Mouse (Mus musculus): ENCODE measurements around the gene Alg1.
"Not testable (repeated sequence)": the region's sequence is repeated elsewhere in the genome, so short reads cannot be mapped to it uniquely, and the experiment has no call there.

The Alg1 gene

GRCm38 (mm10) chr16:5233418-5234313 is at the start of gene Alg1:
Alg1 (plus strand) TSS chr16:5233621.
- DNase-seq: peak; percentile 95 to 96

- no peak for DNase-seq
Measured at GRCm38 (mm10) chr16:5184101-5184500, 49.3 kb upstream of the Alg1 start.

GRCm38 (mm10) chr16:5184956-5185355 is 48.5 kb upstream of the Alg1 start:
- DNase-seq: no peak

GRCm38 (mm10) chr16:5185691-5186090 is 47.7 kb upstream of the Alg1 start:
- DNase-seq: no peak

DNA sequence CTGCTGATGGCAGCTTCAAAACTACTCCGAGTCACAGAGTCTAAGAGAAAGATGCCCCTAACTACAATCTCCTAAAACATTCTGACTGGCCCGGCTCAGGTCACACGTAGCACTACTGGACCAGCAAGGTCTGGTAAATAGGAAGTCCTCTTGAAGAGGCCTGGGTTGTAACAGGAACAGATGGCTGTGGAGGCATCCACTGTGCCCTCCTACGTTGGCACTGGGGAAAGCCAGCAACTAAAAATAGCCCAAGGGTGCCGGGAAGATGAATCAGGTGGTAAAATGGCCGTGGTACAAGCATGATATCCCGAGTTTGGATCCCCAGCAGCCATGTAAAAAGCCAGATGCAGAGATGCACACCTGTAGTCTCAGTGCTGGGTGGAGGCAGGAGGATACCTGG is 47.2 kb upstream of the Alg1 start:
- DNase-seq: no peak

DNA sequence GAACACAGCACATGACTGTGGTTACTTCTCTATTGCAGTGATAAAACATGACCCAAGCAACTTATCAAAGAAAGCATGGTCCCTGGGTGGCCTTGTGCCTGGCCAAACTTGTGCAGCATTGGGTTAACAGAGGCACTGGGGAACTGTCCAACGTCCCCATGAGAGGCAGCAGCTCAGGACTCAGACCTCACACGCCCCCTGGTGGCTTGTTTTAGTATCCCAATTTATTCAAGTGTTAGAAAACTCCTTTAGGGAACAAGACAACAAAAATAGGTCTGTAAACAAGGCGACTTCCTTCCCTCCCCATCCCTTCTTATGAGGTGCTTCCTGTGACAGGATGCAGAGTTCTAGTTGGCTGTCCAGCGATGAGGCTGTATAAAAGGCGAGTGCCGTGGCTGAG is 38.3 kb upstream of the Alg1 start:
- peak; percentile 22 to 70 for DNase-seq

- DNase-seq: peak; percentile 38 to 74
Measured at GRCm38 (mm10) chr16:5202681-5203080, 30.7 kb upstream of the Alg1 start.

GRCm38 (mm10) chr16:5203200-5203599 is 30.2 kb upstream of the Alg1 start:
- peak; percentile 35 to 36 for DNase-seq

DNA sequence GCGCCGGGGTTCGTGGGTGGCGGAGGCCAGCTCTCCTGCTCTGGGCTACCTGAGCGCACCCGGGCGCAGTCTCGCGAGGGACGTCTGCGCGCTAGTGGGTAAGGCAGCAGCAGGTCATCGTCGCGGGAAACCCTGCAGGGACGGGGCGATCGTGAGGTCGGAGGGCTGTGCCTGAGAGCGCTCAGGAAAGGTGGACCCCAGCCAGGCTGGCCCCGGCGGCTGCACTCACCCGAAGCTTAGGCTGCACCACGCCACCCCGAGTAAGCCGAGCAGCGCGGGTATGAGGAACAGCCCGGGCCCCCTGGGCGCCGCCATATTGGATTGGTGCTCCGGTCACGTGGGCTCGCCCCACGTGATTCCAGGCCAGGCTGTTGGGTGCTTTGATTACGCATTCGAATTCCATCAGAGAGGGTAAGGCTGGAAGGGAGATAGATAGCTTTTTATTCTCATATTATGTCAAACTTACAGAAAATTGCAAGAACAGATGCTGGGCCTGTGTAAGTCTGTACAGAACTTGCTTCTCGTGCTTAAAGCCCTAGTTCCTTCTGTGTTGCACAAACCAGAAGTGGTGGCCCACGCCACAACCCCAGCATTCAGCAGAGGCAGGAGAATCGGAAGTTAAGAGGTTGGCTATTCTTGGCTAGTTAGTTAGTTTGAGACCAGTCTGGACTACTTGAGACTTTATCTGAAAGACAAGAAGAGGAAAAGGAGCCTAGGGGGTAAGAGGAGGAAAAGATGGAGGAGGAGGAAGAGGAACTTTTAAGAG is 29.6 kb upstream of the Alg1 start, which contains the start of gene Nagpa:
Gene Nagpa, minus strand, starts transcription at position 345 of the 766 bp plus-strand sequence.
- DNase-seq: peak; percentile 86 to 88

DNA sequence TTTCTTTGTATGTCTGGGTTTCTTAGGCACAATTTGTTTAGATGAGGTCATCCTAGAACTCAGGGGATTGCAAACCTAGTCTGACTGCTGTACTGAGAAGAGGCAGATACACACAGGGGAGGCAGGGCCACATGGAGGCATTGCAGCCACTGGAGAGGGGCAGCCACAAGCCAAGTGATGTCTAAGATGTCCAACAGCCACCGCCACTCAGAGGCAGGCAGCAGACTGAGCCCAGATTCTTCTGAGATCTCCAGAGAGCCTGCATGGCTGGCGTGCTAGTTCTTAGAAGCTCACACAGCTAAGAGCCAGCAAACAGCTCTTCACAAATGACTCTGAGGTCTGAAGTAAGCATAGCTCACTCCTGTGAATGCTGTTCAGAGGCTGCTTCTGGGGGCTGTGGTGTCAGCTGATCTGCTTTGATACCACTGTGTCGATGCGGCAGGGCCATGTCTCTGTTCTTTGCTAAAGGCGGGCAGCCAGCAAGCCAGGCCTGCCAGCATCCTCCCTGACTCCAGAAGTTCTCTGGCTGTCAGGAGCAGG is 27.9 kb upstream of the Alg1 start:
- DNase-seq: no peak

GRCm38 (mm10) chr16:5206051-5206450 is 27.4 kb upstream of the Alg1 start:
- no peak for DNase-seq

DNA sequence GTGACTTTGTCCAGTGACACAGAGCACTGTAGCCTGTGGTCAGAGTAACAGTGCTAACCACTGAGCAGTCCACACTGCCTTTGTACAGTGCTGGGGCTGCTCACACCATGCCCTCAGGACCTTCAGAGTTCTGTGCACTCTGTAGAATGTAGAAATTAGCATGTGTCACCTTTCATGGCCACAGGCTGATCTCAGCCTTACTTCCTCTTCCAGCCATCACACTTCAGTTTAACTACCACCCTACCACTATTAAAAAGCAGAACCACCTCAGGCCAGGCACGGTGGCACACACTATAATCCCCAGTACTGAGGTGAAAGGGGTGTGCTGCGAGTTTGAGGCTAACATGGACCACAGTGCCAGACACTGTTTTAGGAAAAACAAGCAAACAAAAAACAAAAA is 23.1 kb upstream of the Alg1 start:
- no peak for DNase-seq

DNA sequence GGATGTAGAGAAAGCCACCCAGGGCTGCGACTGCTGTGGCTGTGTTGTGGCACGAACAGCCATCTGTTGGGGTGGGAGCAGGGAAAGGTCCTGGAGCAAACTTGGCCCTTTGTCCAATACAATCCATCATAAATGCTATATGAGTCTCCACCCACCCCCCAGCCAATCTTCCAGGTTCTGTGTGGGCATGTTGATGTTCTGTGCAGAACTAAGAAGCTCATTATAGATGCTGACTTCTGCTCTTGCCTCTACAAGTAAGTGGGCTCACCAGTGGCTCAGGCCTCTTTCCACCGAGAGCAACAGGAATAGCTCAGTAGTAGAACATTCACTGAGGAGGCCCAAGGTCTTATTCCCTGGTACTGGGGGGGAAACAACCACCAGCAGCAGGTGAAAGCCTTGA is 21.3 kb upstream of the Alg1 start:
- no peak for DNase-seq

- DNase-seq: no peak
Measured at GRCm38 (mm10) chr16:5214126-5214525, 19.3 kb upstream of the Alg1 start.

DNA sequence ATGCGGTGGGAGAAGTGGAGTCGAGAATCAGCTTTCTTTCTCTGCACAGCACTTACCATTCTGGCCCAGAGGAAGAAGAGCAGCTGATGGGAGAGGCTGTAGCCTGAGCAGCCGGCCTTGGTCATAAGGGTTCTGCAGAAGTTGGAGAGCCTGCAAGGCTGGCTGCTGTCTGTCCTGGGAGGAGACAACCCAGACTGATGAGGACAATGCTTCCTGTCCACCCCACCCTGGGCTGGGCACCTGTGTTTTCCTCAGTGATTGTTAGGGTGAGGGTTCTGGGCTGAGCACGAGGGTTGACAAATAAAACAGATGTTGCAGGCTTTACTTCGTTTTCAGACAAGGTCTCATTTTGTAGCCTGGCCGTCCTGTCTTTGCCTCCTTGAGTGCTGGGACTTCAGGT is 16.7 kb upstream of the Alg1 start:
- DNase-seq: no peak

- DNase-seq: no peak
Measured at GRCm38 (mm10) chr16:5217341-5218133, 15.9 kb upstream of the Alg1 start.

DNA sequence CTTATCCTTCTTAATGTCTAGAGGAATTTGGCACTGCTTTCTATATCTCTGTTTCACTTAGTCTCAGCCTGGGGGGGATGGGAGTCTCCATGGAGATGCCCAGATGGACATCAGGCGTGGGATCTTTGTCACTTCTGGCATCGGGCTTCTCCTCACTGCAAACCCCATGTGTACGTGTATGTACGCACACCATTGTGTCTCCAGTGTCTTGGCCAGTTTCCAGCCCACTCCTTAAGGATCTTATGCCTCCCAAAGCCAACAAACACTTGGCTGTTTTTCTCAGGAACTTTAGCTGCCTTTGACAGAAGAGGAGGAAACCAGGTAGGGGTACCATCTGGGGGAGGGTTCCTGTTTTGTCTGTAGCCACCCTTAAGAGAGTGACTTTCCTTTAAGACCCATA is 12.0 kb upstream of the Alg1 start:
- DNase-seq: peak in 1 of 2 experiments; percentile 42

DNA sequence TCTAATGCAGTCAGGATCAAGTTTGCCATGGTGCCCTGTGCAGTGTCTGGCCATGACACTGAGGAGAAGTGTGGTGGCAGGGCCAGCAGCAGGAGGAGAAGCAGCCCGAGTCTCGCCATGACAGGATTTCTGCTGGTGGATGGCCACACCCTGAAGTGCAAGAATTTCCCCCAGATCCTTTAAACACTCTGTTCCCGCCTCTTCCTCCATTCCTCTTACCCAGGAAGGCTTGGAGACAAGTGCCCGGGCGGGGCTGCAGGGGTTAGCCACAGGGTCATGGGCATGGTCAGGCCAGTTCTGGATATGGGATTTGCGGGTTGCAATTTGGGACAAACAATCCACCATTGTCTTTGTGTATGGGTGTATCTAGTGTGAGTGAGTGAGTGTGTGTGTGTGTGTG is 11.3 kb upstream of the Alg1 start, which contains the start of gene AU021092:
Gene AU021092, minus strand, starts transcription at position 160 of the 400 bp plus-strand sequence.
- DNase-seq: peak; percentile 45 to 59

DNA sequence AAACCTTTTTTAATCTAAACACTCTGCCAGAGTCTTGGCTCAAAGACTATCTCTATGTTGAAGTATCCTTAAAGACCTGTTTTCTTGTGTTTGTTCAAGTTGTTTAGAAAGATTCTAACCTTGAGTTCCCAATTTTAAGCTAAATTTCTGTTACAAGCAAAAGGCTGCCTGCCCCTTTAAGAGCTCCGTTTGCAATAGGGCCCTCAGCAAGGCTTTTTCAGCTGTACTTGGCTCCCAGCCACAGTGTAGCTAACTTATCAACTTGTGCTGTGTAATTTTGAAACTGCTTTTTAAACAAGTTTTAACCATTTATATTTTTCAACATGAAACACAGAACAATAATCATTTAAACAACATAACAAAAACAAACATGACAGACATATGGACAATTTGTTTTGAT is 6.9 kb upstream of the Alg1 start:
- DNase-seq: peak in 1 of 2 experiments; percentile 23

DNA sequence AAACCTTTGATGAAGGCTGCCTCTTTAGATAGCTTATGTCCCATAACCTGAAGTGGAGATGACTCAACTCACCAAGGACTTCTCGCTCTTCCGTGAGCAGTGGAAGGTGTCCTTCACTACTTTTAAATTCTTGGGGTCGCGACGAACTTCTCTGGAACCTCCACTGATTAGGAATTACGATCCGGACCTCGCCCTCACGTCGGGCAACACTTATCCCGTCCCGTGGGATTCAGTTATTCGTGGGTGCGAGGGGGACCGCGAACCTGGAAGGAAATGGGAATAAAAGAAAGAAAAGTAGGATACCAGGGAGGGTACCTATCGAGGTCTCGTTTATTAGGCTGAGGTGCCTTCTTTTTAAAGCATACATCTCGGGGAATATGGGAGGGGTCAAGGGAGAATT is 5.9 kb upstream of the Alg1 start:
- not testable (repeated sequence) for DNase-seq

DNA sequence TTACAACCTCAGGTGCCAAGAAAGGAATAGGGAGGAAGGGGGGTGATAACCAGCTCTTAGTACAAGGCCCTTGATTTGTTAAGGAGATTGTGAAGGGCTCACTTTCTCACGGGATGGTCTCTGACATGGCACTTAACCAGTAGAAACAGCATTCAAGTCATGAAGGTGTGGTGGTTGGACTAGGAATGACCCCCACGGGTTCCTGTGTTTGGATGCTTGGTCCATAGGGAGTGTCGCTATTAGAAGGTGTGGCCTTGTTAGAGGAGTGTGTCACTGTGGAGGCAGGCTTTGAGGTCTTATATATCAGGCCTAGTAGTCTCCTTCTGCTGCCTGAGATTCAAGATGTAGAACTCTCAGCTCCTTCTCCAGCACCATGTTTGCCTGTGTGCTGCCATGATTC is 5.3 kb upstream of the Alg1 start:
- DNase-seq: not testable (repeated sequence)

- no peak for DNase-seq
Measured at GRCm38 (mm10) chr16:5232982-5233381, 439 bp upstream of the Alg1 start.

DNA sequence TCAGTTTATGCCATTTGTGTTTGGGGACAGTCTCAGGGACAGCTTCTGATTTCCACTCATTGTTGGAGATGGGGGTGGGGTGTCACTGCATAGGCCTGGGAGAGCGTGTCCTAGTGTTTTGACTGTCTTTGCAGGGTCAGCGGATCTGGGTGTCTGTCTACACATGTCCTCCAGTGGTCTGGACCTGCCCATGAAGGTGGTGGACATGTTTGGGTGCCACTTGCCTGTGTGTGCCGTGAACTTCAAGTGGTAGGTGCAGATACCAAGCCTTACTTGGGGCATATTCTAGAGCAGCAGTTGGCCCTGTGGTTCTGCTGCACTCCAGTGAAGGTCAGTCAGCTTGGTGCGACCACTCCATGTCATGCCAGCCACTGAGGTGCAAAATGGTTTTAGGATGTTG is 8.9 kb downstream of the Alg1 start:
- no peak for DNase-seq
